Mouse (Mus musculus) cerebellum, adult 9-11 months (tissue): ENCODE measurements around the gene A1cf.

Experiments used
- DNase-seq: peaks from one replicate; pipeline ENCODE4 v3.0.0; 2022

A1cf gene

DNA sequence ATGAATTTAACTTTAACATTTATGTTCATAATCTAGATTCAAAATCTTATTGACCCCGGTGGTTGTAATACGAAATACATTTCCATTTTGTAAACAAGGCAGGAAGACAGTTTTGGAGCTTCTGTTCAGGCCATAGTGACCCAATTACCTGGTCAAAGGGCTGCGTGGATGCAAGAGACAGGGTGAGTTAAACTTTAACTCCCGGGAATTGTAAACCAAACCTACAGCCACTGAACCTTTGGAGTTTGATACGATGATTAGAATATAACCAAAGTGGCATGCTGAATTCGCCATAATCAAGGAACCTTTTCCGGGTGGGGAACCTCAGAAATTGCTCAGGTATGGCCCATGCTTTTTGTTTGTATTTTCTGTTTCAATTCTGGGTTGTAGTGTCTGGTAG lies at the start of gene A1cf:
Gene A1cf, plus strand, starts transcription at position 244 of the 400 bp plus-strand sequence.
- DNase-seq: no peak

- DNase-seq: no peak
These were observed 34.3 kb upstream of the A1cf start for GRCm38 (mm10) chr19:31834250-31834649.

GRCm38 (mm10) chr19:31861909-31862308 lies 6.7 kb upstream of the A1cf start:
- no peak for DNase-seq

DNA sequence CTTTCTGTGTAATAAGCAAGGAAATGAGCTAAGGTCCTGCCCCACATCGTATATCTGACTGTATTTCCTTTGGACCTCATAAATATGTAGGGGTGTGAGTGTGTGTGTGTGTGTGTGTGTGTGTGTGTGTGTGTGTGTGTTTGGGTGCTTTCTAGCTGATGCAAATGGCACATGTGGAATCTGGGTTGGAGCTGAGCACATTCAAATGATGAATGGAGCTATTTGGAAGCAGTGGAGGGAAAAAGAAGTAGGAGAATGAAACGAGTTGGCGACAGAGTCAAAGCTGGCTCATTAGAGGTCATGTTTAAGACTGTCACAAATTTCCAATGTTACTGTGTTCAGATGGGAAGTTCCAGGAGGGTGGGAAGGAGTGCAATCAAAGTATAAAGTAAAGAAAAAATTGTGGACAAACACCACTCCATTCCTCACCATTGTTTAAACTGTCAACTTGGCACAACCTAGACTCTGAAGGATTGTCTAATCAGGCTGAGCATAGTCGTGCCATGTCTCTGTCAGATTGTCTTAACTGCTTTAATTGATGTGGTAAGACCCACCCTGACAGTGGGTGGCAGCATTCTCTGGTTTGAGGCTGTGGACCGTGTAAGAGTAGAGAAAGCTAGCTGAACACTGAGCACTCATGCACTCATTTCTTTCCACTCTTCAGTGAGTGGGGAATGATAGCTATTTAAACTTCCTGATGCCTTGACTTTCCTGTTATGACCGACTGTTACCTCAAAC lies 5.9 kb upstream of the A1cf start:
- DNase-seq: no peak

DNA sequence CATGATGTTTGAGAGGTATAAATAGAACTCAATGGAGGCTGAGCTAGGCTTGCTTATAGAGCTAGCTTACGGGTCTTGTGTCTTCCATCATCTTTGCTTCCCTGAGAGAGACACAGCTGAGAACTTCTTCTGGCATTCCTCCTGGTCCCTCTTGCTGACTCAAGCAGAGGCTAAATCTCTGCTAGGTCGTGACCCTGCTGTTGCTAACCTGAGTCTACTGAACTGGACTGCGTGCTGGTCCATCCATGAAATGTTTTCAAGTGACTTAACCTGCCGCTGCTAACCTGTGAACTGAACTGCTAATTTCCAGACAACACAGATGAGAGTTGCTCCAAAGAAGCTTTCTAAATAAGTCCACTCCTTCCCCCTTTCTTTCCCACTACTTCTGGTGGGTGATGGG lies 3.1 kb upstream of the A1cf start:
- DNase-seq: no peak

DNA sequence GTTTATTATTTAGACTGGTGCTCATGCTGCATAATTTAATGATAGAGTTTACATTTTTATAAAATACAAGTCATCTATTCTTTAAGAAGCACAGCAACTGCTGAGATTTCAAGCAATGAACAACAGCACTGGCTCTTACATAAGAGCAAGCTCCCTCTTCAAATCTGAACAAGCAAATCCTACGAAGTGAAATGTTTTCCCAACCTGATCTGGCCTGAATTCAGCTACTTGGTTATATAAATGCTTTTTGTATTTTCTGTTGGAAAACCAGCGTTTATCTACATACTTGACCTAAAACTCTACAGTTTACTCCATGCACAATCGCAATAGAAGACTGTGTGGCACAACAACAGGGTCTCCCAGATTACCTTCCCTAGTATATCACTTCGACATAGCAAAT lies 488 bp upstream of the A1cf start:
- DNase-seq: no peak

- DNase-seq: no peak
These were observed 407 bp downstream of the A1cf start for GRCm38 (mm10) chr19:31868971-31869370.

DNA sequence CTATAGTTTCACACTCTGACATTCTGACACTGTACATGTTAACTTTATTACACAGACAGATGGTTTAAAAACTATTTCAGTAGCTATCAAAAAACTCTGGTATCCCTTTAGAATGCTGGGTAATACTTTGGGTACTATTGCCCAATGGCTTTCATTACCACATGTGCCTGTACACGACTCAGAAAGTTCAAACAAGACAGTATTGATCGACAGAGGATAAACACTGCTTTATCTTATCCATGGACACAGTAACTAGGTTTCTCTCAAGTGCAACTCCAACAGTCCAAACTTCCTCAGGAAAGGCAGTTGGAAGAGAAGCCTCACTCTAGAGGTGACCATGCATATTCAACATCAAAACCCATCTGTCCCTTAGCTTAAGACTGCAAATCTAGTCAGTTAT lies 2.8 kb downstream of the A1cf start:
- DNase-seq: no peak

GRCm38 (mm10) chr19:31877968-31878367 lies 9.4 kb downstream of the A1cf start:
- DNase-seq: no peak

- no peak for DNase-seq
These were observed 16.0 kb downstream of the A1cf start for GRCm38 (mm10) chr19:31884594-31884993.

DNA sequence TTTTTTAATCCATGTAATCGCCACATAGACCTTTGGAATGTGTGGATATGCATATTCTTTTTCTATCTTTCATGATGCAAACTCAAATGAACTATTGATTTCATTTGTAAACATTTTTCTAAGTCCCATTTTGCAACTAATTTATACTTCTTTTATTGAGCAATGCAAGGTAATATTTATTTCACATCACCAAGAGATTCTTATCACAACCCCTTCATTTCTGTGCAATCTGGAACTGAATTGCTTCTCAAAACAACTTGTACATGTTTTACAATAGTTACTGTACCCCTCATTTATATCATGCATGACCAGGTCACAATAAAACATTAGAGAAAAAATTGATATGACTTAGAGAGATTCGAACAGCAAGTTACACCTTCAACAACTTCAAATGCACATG lies 18.7 kb downstream of the A1cf start:
- no peak for DNase-seq

- no peak for DNase-seq
These were observed 21.4 kb downstream of the A1cf start for GRCm38 (mm10) chr19:31889988-31890387.

GRCm38 (mm10) chr19:31891001-31891893 lies 22.7 kb downstream of the A1cf start:
- DNase-seq: no peak

- no peak for DNase-seq
These were observed 27.4 kb downstream of the A1cf start for GRCm38 (mm10) chr19:31895971-31896370.

DNA sequence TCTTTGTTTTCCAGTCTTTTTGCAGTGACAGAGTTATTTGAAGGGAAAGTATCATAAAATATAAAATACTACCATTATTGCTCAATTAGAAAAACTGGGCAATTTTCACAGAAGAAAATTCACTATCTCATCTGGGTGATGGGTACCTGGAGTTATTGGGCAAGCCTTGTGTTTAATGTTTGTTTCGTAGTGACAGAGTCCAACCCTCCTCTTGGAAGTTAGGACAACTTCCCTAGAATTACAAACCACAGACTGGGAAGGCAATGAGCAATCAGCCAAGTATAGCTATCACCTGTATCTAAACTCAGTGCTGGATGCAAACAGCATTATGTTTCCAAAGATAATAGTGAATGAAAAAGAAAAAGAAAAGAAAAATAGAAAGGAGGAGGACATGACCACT lies 28.1 kb downstream of the A1cf start:
- no peak for DNase-seq

GRCm38 (mm10) chr19:31905671-31906070 lies 37.1 kb downstream of the A1cf start:
- DNase-seq: no peak

GRCm38 (mm10) chr19:31910423-31910822 lies 41.9 kb downstream of the A1cf start:
- DNase-seq: no peak

DNA sequence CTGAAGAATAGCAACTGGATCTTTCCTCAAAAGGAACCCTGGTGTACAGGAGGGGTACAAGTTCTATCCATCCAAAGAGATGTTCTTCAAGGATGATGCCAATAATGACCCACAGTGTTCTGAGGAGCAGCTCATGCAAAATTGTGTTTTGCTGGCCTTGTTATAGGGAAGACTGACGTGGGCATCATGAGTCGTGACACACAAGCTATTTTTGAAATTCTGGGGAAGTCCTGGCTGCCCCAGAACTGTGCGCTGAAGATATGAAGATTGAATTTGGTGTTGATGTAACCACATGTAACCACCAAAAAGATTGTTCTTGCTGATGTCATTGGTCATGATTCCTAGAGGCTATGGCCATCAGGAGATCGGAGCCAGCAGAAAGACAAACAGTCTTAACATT lies 45.4 kb downstream of the A1cf start:
- no peak for DNase-seq

DNA sequence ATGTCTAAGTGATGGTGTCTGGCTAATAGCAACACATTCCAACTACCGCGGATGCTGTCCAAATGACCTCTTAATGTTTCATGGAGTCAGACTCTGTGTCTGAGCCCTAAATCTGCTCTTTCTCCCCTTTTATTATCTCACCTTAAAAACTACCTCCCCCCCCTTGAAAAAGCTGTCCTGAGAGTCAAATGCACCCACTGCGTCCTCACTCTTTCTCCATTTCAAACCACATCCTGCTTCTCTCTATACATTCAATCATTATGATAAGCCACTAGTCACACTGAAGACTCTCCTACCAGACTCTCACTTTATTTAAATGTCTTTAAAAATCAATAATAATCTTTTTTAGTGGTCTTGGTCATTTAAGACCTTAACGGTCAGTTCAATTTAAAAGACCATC lies 51.8 kb downstream of the A1cf start:
- no peak for DNase-seq

DNA sequence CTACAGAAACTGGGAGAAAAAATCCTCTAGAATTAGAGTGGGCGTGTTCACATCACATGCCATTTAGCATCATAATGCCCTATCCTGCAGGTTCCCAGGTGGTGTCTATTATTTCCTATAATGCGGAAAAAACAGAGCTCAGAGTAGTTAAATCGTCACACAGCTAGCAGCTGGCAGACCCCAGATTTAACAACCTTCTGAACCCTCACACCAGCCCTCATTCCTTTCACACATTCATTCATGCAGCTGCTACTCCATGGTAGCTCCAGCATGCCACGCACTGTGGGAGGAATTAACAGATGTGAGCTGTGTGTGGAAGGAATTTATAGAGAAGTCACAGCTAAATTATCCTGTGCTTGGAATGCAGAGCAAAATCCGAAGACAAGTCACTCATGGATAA lies 53.3 kb downstream of the A1cf start:
- DNase-seq: no peak

GRCm38 (mm10) chr19:31923615-31924352 lies 55.2 kb downstream of the A1cf start:
- DNase-seq: no peak

- no peak for DNase-seq
These were observed 82.4 kb downstream of the A1cf start for GRCm38 (mm10) chr19:31950793-31951489.

DNA sequence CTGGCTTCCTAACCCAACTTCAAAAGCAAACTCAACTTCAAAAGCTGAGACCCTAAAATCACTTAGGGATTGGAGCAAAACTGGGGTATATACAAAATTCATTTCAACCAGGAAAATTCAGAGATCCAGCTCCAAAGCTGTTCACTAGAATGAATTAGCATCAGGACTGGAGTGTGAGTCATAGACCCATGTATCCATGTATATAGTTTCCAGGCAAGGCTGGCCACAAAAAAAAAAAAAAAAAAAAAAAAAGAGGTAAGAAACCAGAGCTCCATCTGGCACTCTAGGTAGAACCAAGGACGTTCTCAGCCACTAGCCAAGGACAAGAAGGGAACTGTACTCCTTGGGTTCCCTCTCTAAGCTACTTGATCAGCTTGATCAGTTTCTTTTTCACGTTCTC lies 85.2 kb downstream of the A1cf start:
- DNase-seq: no peak
